In the genomic region with DNA sequence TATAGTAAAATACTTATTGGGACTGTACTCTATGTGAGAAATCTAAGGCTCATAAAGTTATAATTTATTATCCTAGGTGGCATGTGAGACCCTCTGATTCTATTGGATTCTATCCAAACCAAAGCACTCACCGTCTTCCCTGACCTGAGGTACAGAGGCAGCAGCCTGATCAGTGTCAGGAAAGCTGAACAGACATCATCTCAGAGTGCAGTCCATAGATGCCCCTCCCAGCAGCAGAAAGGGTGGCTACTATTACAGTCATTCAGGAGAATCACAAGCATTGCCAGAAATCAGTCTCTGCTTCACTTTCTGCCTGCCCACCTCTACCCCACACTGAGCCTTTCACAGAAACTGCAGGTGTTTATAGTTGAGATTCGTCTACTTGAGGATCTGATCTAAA, we compare ENCODE assay signal across 24 mouse cellular contexts.
A peak's percentile ranks its signal among the peaks of the same experiment; 100 is the strongest.
DNase-seq lines count a peak whose midpoint lies in the region; ATAC-seq lines count a peak whose summit lies in the region.
"Had no signal": no experiment of that assay in that cellular context is flagged by ENCODE, and none has a peak within 500 bp of the region (broad histone marks: within the 10 kb centered on the region; RNA-seq: fewer than 3 reads in every experiment).

No protein-coding gene starts in this region.

- H3K27me3 ChIP-seq in limb, embryonic 11.5 days (ENCODE audit: control insufficient read depth, insufficient read depth, low read length), result no peaks in the 10 kb centered on the region
- no peaks in the 10 kb centered on the region for H3K27me3 ChIP-seq in limb, embryonic 10.5 days (ENCODE audit: low read depth, poor library complexity, severe bottlenecking)
- H3K27me3 ChIP-seq in neural tube, embryonic 14.5 days (ENCODE audit: control insufficient read depth, insufficient read depth, low read length), result no peaks in the 10 kb centered on the region
- H3K27me3 ChIP-seq: CH12.LX; embryonic facial prominence, embryonic 12.5 days; forebrain, embryonic 13.5 days; Patski had no signal

- no peaks in the 10 kb centered on the region for H3K9me3 ChIP-seq in limb, embryonic 11.5 days (ENCODE audit: control insufficient read depth, low read length)
- no peaks in the 10 kb centered on the region for H3K9me3 ChIP-seq in limb, embryonic 10.5 days (replicated peaks)
- no peaks in the 10 kb centered on the region for H3K9me3 ChIP-seq in neural tube, embryonic 14.5 days (ENCODE audit: control insufficient read depth, low read length)
- H3K9me3 ChIP-seq: embryonic facial prominence, embryonic 10.5 days; embryonic facial prominence, embryonic 12.5 days; forebrain, embryonic 13.5 days; G1E had no signal

- no peak overlapping the region for H3K9ac ChIP-seq in limb, embryonic 11.5 days (ENCODE audit: low read length)
- H3K9ac ChIP-seq in neural tube, embryonic 14.5 days (replicated peaks; ENCODE audit: low read depth, low read length), result no peak overlapping the region
- H3K9ac ChIP-seq: embryonic facial prominence, embryonic 12.5 days; forebrain, embryonic 13.5 days had no signal

- WGBS in limb, embryonic 11.5 days, result 56% methylated on average over 2 of the region's 2 CpGs
- WGBS in limb, embryonic 10.5 days, result 74% methylated on average over 2 of the region's 2 CpGs
- WGBS in neural tube, embryonic 14.5 days, result 42% methylated on average over 2 of the region's 2 CpGs

- ATAC-seq in limb, embryonic 11.5 days (ENCODE audit: insufficient number of reproducible peaks, low FRiP score, low TSS enrichment, low read depth), result 0 out of 2 replicates have a peak, but pooled peaks have one; percentile 44
- peak; percentile 41; the same call in 1 of the 2 replicates for ATAC-seq in neural tube, embryonic 14.5 days (ENCODE audit: low read depth)
- ATAC-seq: activated CD4-positive, CD25-positive, alpha-beta regulatory T cell, adult 4 months; CD4-positive, CD25-positive, alpha-beta regulatory T cell, adult 4 months; forebrain, embryonic 13.5 days; Patski had no signal

- intact Hi-C loops in heart, postnatal 25 days (cut with DNase I), result loop anchor here (2.0 to 5.0 kb wide), 2 partner anchors 703 to 926 kb away; no protein-coding TSS in a partner anchor

- H3K36me3 ChIP-seq in limb, embryonic 11.5 days (ENCODE audit: control insufficient read depth, insufficient read depth, low read length), result no peaks in the 10 kb centered on the region
- no peaks in the 10 kb centered on the region for H3K36me3 ChIP-seq in limb, embryonic 10.5 days
- H3K36me3 ChIP-seq in neural tube, embryonic 14.5 days (ENCODE audit: control insufficient read depth, insufficient read depth, low read length), result no peaks in the 10 kb centered on the region
- H3K36me3 ChIP-seq: embryonic facial prominence, embryonic 10.5 days; embryonic facial prominence, embryonic 12.5 days; G1E had no signal

- H3K4me1 ChIP-seq in limb, embryonic 11.5 days (ENCODE audit: control insufficient read depth, insufficient read depth, low read length), result peaks cover 1% of the 10 kb centered on the region; the same call in 1 of the 2 replicates
- H3K4me1 ChIP-seq in limb, embryonic 10.5 days, result peaks cover 3% of the 10 kb centered on the region
- H3K4me1 ChIP-seq in neural tube, embryonic 14.5 days (ENCODE audit: control insufficient read depth, insufficient read depth, low read length), result no peaks in the 10 kb centered on the region
- H3K4me1 ChIP-seq: forebrain, embryonic 13.5 days had no signal

- no peak overlapping the region for H3K27ac ChIP-seq in limb, embryonic 11.5 days (replicated peaks; ENCODE audit: low read depth, low read length)
- no peak overlapping the region for H3K27ac ChIP-seq in limb, embryonic 10.5 days
- H3K27ac ChIP-seq in neural tube, embryonic 14.5 days (ENCODE audit: low read depth, low read length), result no peak overlapping the region
- H3K27ac ChIP-seq: embryonic facial prominence, embryonic 10.5 days; embryonic facial prominence, embryonic 12.5 days; forebrain, embryonic 13.5 days had no signal

- no peak overlapping the region for H3K4me2 ChIP-seq in limb, embryonic 11.5 days (ENCODE audit: low read depth, severe bottlenecking)
- H3K4me2 ChIP-seq in neural tube, embryonic 14.5 days (ENCODE audit: low read depth, low read length), result no peak overlapping the region
- H3K4me2 ChIP-seq: embryonic facial prominence, embryonic 12.5 days; forebrain, embryonic 13.5 days had no signal

- no peak overlapping the region for H3K4me3 ChIP-seq in limb, embryonic 11.5 days (ENCODE audit: low read depth, low read length)
- H3K4me3 ChIP-seq in limb, embryonic 10.5 days, result no peak overlapping the region
- no peak overlapping the region for H3K4me3 ChIP-seq in neural tube, embryonic 14.5 days (ENCODE audit: low read depth, low read length)
- H3K4me3 ChIP-seq: embryonic facial prominence, embryonic 10.5 days; embryonic facial prominence, embryonic 12.5 days; forebrain, embryonic 13.5 days had no signal

- DNase-seq in heart, adult 11 months, result peak; percentile 82
- no peak for DNase-seq in heart, postnatal 25 days (ENCODE audit: low spot score)
- no peak for DNase-seq in limb, embryonic 11.5 days (ENCODE audit: low spot score)
- DNase-seq in limb, embryonic 10.5 days (ENCODE audit: low spot score), result no peak
- no peak for DNase-seq in neural tube, embryonic 10.5 days (ENCODE audit: extremely low spot score, low spot score)
- no peak for DNase-seq in thymus, postnatal 4 days
- DNase-seq: adrenal gland, adult 8-10 months; adrenal gland, postnatal 14 days; adrenal gland, postnatal 36 days; B cell, adult 2 months; cerebellum, adult 11-12 months; cerebellum, adult 2 months; cerebellum, adult 9-10 months; cerebellum, postnatal 10 days; cerebellum, postnatal 25 days had no signal
